Mouse (Mus musculus): ENCODE results near the gene Mad2l1bp.
A peak's percentile ranks its signal among the peaks of the same experiment; 100 is the strongest.

Gene Mad2l1bp

DNA sequence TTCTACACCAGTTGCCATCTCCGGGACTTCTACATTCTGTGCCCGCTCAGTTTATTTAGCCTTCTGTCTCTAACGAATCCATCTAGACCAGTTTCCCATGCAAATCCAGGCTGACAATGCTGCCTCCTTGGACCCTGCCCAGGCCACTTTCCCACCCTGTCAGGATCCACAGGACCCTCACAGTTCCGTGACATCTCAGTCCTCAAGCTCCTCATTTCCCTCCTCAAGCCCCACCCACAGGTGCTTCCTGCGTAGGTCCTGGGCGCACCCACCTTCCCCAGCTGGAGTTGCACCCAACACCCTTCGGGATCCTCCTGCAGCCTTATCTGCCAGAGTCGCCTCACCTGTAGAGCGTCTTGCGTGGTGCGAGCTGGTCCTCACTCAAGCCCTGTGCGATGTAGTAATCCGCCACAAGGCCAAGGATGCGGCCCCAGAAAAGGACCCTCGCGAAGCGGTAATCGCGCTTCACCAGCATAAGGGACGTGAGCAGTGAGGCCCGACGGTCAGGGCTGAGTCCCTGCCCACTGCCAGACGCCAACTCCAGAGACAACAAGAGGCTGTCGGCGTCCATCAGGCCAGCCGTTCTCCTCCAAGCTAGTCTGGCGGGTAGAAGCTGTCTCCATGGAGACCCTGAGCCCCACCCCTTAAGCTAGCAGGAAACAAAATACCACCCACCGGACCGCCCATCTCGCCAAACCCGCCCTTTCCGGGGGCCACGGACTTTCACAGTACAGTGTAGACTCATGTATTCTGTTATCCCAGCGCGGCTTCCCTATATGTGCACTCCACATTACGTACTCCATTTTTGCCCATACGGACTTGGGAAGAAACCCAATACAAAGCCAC lies 9.6 kb downstream of the Mad2l1bp start, which contains the start of gene Rsph9:
Gene Rsph9, minus strand, starts transcription at position 639 of the 846 bp plus-strand sequence.
- DNase-seq: peak; percentile 53 to 70

DNA sequence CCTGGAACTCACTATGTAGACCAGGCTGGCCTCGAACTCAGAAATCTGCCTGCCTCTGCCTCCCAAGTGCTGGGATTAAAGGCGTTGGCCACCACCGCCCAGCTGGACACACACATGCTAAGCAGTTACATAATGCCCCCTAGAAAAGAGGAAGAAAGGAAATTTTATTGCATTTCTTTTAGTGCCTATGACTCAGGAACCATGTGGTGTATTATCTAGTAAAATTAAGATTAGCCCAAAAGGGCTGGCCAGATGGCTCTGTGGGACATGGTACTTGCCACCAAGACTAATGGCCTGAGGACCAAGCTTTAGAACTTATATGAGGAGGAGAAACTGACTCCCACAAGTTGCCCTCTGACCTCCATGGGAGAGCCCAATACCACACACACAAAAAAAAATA lies 13.5 kb downstream of the Mad2l1bp start:
- no peak for DNase-seq

DNA sequence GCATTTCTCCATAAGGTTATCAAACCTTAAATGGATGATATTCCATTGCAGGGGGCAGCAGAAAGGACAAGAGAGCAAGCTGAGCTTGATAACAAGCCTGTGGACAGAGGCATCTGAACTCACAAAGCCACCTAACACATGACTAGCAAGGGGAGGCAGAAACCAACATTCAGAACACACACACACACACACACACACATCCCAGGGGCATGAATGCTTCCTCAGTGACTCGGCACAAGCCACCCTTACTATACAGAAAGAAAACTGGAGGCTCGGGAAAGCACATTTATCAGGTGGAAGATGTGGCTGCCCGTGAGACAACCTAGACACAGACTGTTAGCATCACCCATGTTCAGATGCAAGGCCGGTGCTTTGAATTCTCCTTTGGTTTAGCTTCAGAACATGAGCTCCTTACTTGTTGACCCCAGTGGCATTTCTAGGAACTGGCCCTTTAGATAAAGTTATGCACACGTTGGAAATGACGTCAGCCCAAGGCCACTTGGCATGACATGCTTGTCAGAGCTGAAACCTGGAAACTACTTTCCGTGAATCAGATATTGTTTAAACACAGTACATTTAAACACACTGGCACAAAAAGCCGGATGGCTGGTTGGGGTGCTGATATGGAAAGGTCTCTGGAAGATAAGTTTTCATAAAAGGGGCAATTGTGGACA lies 14.7 kb downstream of the Mad2l1bp start:
- no peak for DNase-seq

DNA sequence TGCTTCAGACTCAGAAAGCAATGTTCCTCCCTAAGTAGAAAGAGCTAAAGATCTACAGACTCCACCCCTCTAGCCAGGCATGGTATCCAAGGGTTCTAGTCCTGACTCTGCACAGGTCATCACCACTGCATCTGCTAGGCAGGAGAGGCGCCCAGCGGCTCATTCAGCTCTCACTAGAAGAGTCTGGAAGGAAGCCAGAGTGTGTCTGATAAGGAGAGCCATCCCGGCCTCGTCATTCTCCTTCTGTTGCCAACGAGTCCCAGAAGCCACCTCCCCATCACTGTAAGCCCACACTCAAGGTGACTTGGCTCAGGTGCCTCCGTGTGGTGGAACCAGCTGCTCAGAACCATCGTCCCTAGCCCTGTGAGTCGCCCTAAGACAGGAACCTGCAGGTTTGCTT lies 20.5 kb downstream of the Mad2l1bp start:
- no peak for DNase-seq

GRCm38 (mm10) chr17:46132058-46132718 lies 21.2 kb downstream of the Mad2l1bp start:
- peak; percentile 38 to 40 for DNase-seq

GRCm38 (mm10) chr17:46129741-46130498 lies 23.4 kb downstream of the Mad2l1bp start:
- no peak for DNase-seq

GRCm38 (mm10) chr17:46127814-46128493 lies 25.4 kb downstream of the Mad2l1bp start:
- DNase-seq: no peak

DNA sequence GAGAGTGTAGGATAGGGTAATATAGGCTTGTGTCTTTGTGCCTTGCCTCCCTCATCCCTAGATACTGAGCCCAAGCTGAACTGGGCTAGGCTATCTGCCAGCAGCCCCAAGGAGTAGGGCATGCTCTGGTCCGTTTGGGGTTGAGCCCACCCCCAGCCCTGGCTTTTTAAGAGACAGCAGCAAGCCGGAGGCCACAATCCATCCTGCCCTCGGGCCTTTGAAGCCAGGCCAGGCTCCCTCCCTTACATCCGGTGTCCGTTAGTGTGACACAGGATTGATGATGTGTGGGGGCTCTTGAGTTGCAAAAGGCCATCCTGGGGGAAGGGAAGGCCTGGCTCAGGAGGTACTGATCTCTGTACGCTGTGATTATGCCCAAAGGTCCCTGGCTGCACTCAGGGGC lies 26.7 kb downstream of the Mad2l1bp start:
- DNase-seq: no peak

DNA sequence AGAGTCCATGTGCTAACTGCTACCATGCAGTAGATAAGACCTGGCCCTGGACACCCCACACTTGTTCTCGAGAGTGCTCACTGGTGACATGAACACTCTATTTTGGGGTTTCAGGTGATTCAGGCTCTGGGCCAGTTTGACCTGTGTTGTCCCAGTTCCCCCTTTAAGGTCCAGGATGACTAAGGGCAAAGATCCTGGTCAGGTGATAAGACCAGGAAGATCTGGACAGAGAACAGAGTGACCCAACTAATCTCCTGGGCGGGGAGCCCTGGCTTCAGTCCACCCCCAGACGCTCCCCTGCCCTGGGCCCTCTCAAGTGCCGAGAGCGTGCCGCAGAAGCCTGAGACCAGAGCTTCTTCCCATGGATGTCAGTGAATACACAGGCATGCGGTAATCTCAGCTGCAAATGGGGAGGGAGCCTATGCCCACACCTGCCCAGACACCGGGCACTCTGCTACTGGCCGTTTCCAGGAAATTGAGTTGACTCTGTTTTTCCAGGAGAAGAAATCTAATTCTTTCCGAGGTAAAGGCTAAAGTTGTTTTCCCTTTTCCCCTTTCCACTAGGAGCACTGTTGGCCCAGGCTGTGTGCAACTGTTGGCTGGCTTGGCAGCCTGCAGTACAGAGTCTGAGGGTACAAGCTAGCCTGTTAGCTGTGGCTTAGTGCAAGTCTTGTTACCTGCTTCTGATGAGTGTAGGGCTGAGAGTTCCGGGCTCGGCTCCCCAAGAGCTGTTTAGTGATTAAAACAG lies 29.2 kb downstream of the Mad2l1bp start:
- DNase-seq: no peak

DNA sequence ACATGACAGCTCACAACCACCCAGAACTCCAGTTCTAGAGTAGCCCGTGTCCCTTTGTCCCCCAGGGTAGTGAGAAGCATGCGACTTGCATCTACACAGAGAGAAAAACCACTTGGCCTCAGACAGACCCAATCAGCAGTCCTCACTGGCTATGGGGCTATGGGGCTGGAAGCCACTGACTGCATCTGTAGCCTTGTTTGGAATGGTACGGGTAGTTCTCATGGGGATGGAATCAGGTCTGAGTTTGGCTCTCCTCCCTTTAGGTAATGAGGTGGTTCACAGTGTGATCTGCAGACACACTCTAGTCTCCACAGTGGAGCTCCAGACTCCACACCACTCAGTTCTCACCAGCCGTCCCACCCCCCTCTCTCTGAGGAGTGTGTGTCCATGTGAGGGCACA lies 30.1 kb downstream of the Mad2l1bp start:
- no peak for DNase-seq

DNA sequence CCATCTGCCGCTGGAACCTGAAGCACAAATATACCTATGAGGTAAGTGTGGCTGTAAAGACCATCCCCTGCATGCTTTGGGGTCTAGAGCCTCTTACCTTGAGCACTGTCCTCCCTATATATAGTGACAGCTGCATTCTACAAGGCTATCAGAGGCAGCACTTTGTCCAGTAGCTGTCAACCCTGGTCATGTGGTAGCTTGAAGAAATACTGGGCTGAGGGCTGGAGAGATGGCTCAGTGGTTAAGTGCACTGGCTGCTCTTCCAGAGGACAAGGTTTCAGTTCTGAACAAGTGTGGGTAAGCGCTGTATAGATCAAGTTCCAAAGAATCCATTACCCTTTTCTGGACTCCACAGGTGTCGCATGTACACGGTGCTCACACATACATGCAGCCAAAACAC lies 30.6 kb downstream of the Mad2l1bp start:
- DNase-seq: no peak

DNA sequence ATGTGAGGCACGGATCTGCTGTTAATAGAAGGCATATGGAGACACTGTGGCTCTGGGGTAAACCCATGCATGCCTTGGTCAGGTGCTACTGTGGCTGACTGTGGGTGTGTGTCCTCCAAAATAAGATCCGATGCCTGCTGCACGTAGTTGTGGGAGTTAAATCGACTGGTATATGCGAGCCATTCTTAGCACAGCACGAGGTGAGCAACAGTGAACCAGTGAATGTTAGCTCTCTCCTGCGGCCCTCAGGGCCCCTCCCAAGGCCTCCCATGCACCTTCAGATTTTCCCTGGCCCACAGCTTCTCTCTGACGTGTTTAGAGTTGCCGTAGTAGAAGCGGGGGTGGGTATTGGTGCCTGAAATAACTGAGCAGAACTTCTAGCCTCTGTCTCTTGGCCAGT lies 33.7 kb downstream of the Mad2l1bp start:
- DNase-seq: no peak

GRCm38 (mm10) chr17:46118423-46118850 lies 34.9 kb downstream of the Mad2l1bp start:
- DNase-seq: no peak

DNA sequence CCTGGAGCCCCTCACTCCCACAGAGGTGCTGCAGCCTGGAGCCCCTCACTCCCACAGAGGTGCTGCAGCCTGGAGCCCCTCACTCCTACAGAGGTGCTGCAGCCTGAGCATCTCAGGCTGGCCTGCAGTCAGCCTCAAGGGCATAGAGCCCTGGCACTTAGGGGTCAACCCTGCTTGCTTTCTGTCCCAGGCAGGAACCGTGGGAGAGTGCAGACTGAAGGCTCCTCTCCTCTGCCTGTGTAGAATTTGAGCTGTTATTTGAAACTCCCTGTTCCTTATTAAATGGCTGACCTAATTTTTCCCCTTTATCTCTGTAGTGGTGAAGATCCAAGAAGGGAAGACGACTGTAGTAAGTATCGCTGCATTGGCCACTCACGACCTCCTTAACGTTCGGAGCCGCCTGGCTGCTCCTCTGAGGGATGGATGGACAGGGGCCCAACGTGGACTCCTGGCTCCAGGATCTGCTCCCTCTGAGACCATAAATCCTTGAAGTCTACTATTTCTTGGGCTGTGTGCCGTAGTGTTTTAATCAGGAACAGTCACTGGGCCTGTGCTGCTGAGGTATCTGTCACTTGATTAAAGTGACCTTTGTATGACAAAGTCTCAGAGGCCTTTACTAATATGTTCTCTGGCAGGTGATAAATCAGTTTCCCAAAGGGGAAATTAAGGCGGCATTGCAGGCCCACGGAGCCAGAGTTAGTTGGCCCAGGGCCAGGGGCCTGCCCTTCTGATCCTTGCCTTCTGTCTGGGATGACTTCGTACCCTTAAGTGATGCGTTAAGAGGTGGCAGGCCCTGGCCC lies 35.5 kb downstream of the Mad2l1bp start:
- no peak for DNase-seq

DNA sequence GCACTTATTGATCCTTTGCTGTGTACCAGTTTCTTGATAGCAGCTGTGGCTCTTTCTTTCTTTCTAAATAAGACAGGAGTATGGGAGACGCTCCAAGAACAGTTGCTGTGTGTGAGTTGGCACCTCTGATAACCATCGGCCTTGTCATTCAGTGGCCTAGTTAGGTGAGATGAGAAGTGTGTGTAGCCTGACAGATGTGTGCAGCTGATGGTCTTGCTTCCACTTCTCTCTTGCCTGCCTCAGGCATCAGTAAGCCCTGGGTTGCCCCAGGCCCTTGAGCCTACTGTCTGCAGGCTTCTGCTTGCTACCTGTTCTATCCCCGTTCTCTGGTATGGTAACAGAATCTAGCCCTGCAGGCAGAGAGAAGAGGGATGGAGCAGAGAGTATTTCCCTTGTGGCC lies 36.5 kb downstream of the Mad2l1bp start:
- DNase-seq: no peak

DNA sequence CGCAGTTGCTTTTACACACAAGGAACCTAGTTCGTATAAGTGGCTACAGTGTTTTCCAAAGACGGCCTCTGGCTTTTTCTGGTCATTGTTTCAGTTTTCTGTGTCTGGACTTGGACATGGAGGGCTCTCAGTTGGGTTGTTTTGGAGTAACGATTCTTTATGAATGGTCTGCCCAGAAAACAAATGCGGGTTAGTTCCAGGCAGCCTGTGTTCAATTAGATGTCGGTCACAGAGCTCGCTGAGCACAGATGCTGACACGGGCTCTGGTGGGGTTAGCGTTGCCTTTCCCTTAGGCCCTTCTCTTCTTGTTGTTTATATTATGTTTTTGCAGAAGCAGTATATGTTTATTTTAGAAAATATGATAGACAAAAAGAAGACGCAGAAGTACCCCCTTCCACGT lies 37.2 kb downstream of the Mad2l1bp start:
- DNase-seq: no peak

DNA sequence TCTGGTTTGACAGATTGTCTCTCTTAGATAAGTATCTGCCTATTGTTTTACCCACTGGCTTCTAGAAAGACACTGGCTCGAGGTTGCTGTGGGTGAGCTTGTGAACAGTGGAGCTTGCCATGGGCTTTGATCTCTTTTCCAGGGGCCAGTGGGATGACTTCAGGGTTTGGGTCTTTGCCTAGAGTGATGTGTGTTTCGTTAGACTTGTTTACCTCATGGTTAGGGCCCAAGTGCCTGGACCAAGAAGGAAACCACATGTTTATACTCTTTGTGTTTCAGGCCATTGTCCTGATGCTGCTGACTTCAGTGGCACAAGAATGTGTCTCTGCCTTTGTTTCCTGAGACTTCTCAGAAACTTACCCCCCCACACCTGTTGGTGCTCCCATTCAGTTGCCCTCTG lies 37.9 kb downstream of the Mad2l1bp start:
- no peak for DNase-seq

GRCm38 (mm10) chr17:46110402-46111289 lies 42.7 kb downstream of the Mad2l1bp start, which contains the start of gene Mrps18a:
Gene Mrps18a, plus strand, starts transcription at chr17:46110986.
- peak; percentile 64 to 67 for DNase-seq

DNA sequence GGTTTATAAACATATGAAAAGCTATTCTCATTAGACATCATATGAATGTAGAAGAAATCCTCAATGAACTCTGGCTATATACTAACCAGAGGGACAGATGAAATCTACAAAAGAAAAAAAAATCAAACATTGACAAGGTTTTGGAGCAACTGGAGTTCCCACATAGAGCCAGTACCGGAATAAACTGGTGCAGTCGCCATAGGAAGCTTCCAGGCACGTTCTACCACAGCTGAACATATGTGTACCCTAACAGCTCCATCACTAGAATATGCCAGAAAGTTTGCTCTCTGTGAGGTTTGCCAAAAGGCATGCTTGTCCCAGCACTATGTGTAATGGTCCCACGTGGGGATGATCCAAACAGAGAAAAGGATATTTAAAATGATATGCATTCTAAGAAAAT lies 45.1 kb downstream of the Mad2l1bp start:
- DNase-seq: no peak
